Mouse (Mus musculus) liver, adult 2 months (tissue): ENCODE results near the gene Syngr2.

Source experiments
- CTCF ChIP-seq: fragments of 200-500 bp; IDR thresholded peaks from 2 replicates; pipeline ENCODE4 v1.5.1; 2011; ENCODE audit warnings: low read depth, low read length, control low read depth
- POLR2A ChIP-seq: fragments of 200-500 bp; IDR thresholded peaks from 2 replicates; pipeline ENCODE4 v1.6.1; 2011; ENCODE audit warnings: low read length, control low read depth; ENCODE audit not compliant: insufficient read depth; ENCODE audit errors: extremely low read depth

- TF ChIP-seq POLR2A (no peak), CTCF (no peak)
Measured at GRCm38 (mm10) chr11:117777111-117777510, 32.4 kb upstream of the Syngr2 start.
